Mouse (Mus musculus): ENCODE data around the gene Rasgrf1. TPM values are rescaled to one million over a fixed set of nuclear protein-coding genes. Genes with fewer than 3 reads are reported as not detected.
A peak's percentile ranks its signal among the peaks of the same experiment; 100 is the strongest.
"Not testable (repeated sequence)": the region's sequence is repeated elsewhere in the genome, so short reads cannot be mapped to it uniquely, and the experiment has no call there.

Rasgrf1 gene
- total RNA-seq, 2 experiments from 2014 or later = 0.04 to 0.11 TPM

- DNase-seq = no peak
- intact Hi-C loops (cut with DNase I; ENCODE audit: low total_unique reads) = no loop called here
These were observed 111.2 kb downstream of the Rasgrf1 start for GRCm38 (mm10) chr9:90020866-90021265.

DNA sequence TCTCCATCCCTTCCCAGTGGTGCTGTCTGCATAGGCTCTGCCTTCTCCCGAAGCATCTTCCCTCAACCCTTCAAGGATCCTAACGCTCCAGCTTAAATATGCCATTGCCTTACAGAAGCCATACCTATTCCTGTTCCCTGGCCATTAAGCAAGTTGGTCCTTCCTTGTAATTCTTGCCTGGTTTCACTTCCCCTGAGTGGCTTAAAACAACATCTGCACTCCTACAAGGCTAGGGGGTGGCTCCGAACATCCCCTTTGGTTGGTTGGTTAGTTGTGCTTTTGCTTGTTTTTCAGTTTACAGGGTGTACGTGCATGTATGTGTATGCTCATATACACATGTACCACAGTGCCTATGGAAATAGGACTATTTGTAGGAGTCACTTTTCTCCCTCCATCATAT, 111.7 kb downstream of the Rasgrf1 start:
- intact Hi-C loops (cut with DNase I; ENCODE audit: low total_unique reads) = no loop called here
- DNase-seq = no peak

GRCm38 (mm10) chr9:90027709-90028108, 118.0 kb downstream of the Rasgrf1 start:
- no peak for DNase-seq
- intact Hi-C loops (cut with DNase I; ENCODE audit: low total_unique reads) = no loop called here

GRCm38 (mm10) chr9:90033922-90034321, 124.2 kb downstream of the Rasgrf1 start:
- intact Hi-C loops (cut with DNase I; ENCODE audit: low total_unique reads) = no loop called here
- no peak for DNase-seq

DNA sequence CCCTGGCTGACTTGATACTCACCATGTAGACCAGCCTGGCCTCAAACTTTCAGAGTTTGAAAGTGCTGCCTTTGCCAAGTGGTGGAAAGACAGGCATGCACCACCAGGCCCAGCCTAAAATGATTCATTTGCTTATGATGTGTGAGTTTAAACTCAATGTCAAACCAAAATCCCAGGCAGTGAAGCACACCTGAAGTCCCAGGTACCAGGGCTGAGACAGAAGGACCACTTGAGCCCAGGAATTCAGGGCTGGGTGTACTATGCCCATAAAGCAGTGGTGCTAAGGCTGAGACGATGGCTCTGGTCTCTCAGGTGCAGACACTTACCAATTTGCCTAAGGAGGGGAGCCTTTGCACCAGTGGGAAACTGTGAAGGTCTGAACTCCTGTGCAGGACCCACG, 125.5 kb downstream of the Rasgrf1 start:
- no peak for DNase-seq
- intact Hi-C loops (cut with DNase I; ENCODE audit: low total_unique reads) = no loop called here

DNA sequence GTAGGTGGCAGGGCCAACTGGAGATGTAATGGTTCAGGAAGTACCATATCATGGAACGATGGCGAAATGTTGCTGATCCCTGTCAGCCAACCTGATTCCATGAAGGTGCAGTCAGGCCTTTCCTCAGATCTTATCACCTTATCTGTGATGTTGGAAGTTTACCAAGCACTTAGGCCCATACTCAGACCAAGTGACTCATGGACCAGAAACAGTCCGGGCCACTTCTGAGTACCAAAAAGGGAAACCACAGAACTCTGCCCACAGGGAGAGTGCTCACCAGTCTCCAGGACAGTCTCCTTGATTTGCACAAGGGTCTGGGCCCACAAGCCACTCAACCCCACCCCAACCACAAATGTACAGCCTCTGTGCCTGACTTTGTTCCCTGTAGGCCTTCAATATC, 126.1 kb downstream of the Rasgrf1 start:
- intact Hi-C loops (cut with DNase I; ENCODE audit: low total_unique reads) = no loop called here
- DNase-seq = no peak

GRCm38 (mm10) chr9:90036313-90036712, 126.6 kb downstream of the Rasgrf1 start:
- DNase-seq = no peak
- intact Hi-C loops (cut with DNase I; ENCODE audit: low total_unique reads) = no loop called here

- intact Hi-C loops (cut with DNase I; ENCODE audit: low total_unique reads) = no loop called here
- DNase-seq = no peak
These were observed 128.8 kb downstream of the Rasgrf1 start for GRCm38 (mm10) chr9:90038535-90038934.

GRCm38 (mm10) chr9:90040916-90041315, 131.2 kb downstream of the Rasgrf1 start:
- intact Hi-C loops (cut with DNase I; ENCODE audit: low total_unique reads) = no loop called here

GRCm38 (mm10) chr9:90041556-90041955, 131.8 kb downstream of the Rasgrf1 start:
- intact Hi-C loops (cut with DNase I; ENCODE audit: low total_unique reads) = no loop called here
- DNase-seq = no peak

More at GRCm38 (mm10) chr9:90040916-90041315, 131.2 kb downstream of the Rasgrf1 start:
- DNase-seq = no peak

DNA sequence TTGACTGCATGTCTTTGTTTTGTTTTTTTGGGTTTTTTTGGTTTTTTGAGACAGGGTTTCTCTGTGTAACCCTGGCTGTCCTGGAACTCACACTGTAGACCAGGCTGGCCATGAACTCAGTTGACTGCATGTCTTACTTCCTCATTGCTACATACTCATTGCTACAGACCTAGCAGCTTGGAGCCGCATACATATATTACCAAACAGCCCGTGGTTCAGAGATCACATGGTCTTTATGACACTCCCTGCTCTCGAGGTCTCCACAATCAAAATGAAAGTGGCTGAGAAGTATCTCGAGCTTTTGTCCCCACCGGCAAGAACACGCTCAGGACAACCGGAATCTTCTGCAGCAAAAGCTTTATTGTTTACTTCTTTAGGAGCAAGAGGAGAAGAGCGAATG, 133.2 kb downstream of the Rasgrf1 start:
- DNase-seq; intact Hi-C loops (cut with DNase I; ENCODE audit: low total_unique reads): not testable (repeated sequence)

DNA sequence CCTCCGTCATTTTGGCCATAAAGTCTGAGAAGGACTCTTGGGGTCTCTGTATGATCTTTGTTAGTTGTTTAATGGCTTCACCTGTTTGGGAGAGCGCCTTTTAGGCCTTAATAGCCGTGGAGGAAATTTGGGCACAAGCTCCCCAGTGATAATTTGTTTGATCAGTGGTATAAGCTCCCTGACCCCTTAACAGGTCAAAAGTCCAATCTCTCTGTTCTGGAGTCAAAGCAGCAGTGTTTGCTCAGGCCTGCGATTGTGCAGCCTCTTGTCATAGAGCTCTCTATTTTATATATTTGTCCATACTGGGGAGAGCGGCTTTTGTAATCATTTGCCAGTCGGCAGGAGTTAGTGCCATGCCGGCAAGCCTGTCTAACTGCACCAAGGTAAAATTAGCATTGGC, 135.5 kb downstream of the Rasgrf1 start:
- no peak for DNase-seq
- intact Hi-C loops (cut with DNase I; ENCODE audit: low total_unique reads) = no loop called here

GRCm38 (mm10) chr9:90047937-90048627, 138.4 kb downstream of the Rasgrf1 start:
- DNase-seq = no peak
- intact Hi-C loops (cut with DNase I; ENCODE audit: low total_unique reads) = no loop called here

- no peak for DNase-seq
- intact Hi-C loops (cut with DNase I; ENCODE audit: low total_unique reads) = no loop called here
These were observed 144.1 kb downstream of the Rasgrf1 start, which contains the start of gene Ctsh for GRCm38 (mm10) chr9:90053852-90054251. Gene Ctsh, plus strand, starts transcription at chr9:90054152.

DNA sequence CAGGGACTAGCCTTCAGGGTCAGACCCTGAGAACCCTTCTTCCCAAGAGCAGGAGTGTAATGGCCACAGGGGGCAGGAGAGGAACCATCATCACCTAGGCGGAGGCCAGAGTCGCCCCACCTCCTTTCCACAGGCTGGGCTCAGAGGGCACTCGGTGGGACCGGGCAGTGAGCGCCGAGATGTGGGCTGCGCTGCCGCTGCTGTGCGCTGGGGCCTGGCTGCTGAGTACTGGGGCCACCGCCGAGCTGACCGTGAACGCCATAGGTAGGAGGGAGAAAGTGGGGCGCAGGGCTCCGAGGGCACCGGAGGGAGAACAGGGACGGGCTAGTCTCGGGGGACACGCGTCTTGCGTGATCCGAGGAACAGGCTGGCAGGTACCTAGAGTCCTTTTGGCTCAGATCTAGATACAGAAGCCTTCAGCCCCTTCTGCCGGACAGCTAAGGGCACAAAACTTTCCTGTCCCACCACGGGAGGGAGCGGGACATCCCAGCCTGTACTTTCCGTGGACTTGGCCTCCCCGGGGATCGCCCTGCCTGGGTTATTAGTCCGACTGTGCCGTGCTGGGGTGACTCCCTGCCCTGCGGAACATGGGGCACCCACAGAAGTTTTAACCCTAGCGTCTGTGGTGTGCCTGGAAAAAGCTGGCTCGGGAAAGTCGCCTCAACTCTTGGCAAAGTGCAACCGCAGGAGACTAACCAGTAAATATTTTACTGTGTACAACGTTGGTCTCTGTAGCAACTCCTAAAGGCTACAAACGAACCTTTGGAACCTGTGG, 144.8 kb downstream of the Rasgrf1 start:
- DNase-seq = peak; percentile 68
- intact Hi-C loops (cut with DNase I; ENCODE audit: low total_unique reads) = no loop called here

GRCm38 (mm10) chr9:90055409-90055808, 145.7 kb downstream of the Rasgrf1 start:
- no peak for DNase-seq
- intact Hi-C loops (cut with DNase I; ENCODE audit: low total_unique reads) = no loop called here

DNA sequence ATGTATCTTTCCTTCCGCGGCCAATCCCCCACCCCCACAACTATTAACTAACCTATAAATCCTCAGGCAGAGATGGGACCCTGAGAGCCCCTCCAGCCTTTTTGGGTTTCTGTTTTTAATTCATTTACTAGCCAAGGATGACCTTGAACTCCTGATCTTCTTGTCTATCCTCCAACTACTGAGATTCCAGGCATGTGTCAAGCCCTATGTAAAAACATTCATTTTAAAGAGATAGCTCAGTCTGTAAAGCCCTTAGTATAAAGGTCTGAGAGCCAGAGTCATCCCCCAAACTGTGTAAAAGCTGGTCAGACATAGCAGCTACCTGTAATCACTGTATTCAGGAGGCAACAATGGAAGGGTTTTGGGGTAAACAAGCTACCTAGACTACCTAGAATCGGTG, 146.2 kb downstream of the Rasgrf1 start:
- intact Hi-C loops (cut with DNase I; ENCODE audit: low total_unique reads) = no loop called here
- DNase-seq = no peak

DNA sequence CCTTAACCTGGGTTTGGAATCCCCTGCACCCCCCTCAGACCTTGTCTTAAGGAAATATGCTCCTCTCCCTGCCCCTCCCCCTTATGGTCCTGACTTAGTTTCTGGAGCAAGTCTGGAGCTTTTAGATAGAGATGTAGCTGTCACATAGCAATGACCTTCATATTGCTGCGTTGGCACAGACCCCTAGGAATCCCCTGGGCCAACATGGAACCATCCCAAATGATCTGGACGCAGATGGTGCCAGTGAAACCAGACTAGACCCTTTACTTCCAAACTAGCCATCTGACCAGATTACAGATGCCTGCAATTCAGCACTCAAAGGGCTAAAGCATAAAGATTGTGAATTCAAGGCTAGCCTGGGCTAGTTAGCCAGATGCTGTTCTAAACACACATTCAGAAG, 147.0 kb downstream of the Rasgrf1 start:
- no peak for DNase-seq
- intact Hi-C loops (cut with DNase I; ENCODE audit: low total_unique reads) = no loop called here

DNA sequence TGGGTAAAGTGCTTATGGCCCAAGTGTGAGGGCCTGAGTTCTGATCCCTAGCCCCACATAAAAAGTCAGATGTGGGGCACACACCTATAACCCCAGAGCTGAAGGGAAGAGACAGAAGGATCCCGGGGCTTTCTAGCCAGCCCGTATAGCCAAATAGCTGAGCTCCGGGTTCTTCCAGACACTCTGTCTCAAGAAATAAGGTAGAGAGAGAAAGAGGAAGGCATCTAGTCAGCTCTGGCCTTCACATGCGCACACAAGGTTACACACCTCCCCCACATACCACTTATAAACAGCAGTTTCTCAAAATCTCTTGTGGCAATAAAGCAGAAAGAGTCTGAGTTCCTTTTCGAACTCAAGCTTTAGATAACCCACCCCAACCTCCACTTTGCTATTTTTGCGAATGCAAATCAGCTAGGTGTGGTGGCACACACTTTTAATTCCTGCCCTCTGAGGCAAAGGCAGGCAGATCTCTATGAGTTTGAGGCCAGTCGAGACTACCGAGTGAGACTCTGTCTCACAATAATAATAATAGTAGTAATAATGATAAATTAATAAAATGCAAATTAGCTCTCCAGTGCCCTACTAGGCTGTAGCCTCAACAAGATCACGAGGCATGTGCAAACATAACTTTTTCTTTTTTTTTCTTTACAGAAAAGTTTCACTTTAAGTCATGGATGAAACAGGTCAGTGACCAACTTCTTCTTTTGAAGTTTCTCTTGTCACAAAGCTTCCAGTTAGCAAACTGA, 150.3 kb downstream of the Rasgrf1 start:
- intact Hi-C loops (cut with DNase I; ENCODE audit: low total_unique reads) = no loop called here
- no peak for DNase-seq

GRCm38 (mm10) chr9:90060574-90060875, 150.8 kb downstream of the Rasgrf1 start:
- no peak for DNase-seq
- intact Hi-C loops (cut with DNase I; ENCODE audit: low total_unique reads) = no loop called here

DNA sequence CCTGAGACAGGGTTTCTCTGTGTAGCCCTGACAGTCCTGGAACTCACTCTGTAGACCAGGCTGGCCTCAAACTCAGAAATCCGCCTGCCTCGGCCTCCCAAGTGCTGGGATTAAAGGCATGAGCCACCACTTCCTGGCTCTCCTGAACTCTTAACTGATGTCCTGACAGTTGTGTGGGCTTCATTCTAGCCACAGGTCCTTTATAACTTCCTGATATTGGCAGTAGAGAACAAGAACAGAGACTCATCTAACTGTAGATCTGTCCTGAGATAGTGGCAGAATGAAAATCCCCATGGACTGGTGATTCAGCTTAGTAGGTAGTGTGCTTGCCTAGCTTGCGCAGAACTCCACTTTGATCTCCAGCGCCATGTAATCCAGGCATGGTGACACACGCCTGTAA, 151.2 kb downstream of the Rasgrf1 start:
- DNase-seq; intact Hi-C loops (cut with DNase I; ENCODE audit: low total_unique reads): not testable (repeated sequence)

All from gastrocnemius, postnatal 14 days (tissue).